Mouse (Mus musculus): ENCODE results near the gene Gm6034. TPM values are rescaled to one million over a fixed set of nuclear protein-coding genes. Genes with fewer than 3 reads are reported as not detected.
"Not testable (repeated sequence)": the region's sequence is repeated elsewhere in the genome, so short reads cannot be mapped to it uniquely, and the experiment has no call there.

Gene Gm6034
- polyA plus RNA-seq, 1 experiment, result not detected

DNA sequence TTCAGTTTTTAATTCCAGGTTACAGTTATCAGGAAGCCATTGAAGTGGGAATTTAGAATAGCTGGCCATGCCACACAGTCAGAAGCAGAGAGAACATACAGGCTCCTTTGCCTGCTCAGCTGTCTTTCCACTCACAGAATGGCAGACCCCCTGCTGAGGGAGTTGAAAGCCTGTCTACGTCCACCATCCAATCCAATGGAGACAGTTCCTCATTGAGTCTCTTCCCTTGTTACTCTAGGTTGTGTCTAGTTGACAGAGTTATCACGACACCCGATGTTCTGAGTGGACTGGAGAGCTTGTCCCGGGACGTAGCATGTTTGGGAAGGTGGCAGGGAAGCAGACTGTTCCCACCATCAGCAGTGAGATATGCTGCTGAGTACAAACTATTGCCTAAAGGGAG lies 17.6 kb upstream of the Gm6034 start:
- no peak overlapping the region for H3K4me3 ChIP-seq
- TF ChIP-seq POLR2A (IDR thresholded peaks at IDR 0.05; ENCODE audit: insufficient read length, low read depth) (no peak), TCF3 (IDR thresholded peaks at IDR 0.05; ENCODE audit: insufficient read length, low read depth) (no peak), TCF12 (IDR thresholded peaks at IDR 0.05; ENCODE audit: insufficient read depth, poor library complexity, severe bottlenecking) (no peak), E2F4 (IDR thresholded peaks at IDR 0.05; ENCODE audit: insufficient read depth) (no peak), MYOG (IDR thresholded peaks at IDR 0.05; ENCODE audit: control insufficient read depth in 1 of 3, insufficient read depth in 1 of 3, insufficient read length in 2 of 3, low read depth in 2 of 3) (no peak), SRF (IDR thresholded peaks at IDR 0.05; ENCODE audit: control insufficient read depth, insufficient read length, low read depth) (no peak)
- H3K4me2 ChIP-seq (ENCODE audit: low read depth), result peak overlapping the region; percentile 80
- no peaks in the 10 kb centered on the region for H3K36me3 ChIP-seq (ENCODE audit: control insufficient read depth, insufficient read depth)
- peaks cover 55% of the 10 kb centered on the region for H3K79me2 ChIP-seq (ENCODE audit: control insufficient read depth, insufficient read depth)
- no peaks in the 10 kb centered on the region for H3K27me3 ChIP-seq (ENCODE audit: control insufficient read depth, insufficient read depth, insufficient read length)
- no peak overlapping the region for H3ac ChIP-seq (ENCODE audit: control insufficient read depth, insufficient read length)

- TF ChIP-seq CEBPB (IDR thresholded peaks at IDR 0.05; ENCODE audit: insufficient read depth, poor library complexity, severe bottlenecking), result no peak
- no peak for TF ChIP-seq REST (IDR thresholded peaks at IDR 0.05; ENCODE audit: insufficient read depth, insufficient read length)
- no peak for TF ChIP-seq MAX (IDR thresholded peaks at IDR 0.05; ENCODE audit: low read depth)
- TF ChIP-seq SRF (IDR thresholded peaks at IDR 0.05; ENCODE audit: control insufficient read depth, insufficient read length, low read depth), result no peak
- no peak for TF ChIP-seq MYOD1 (IDR thresholded peaks at IDR 0.05; ENCODE audit: control insufficient read depth in 1 of 3, insufficient read length in 2 of 3, low read depth in 2 of 3)
- no peak for TF ChIP-seq TCF12 (IDR thresholded peaks at IDR 0.05; ENCODE audit: insufficient read depth, poor library complexity, severe bottlenecking)
- TF ChIP-seq MYOG (IDR thresholded peaks at IDR 0.05; ENCODE audit: control insufficient read depth in 1 of 3, insufficient read depth in 1 of 3, insufficient read length in 2 of 3, low read depth in 2 of 3), result no peak
- no peak for TF ChIP-seq E2F4 (IDR thresholded peaks at IDR 0.05; ENCODE audit: insufficient read depth)
- no peak for TF ChIP-seq POLR2A (IDR thresholded peaks at IDR 0.05; ENCODE audit: insufficient read length, low read depth)
- no peak for TF ChIP-seq POLR2AphosphoS2 (IDR thresholded peaks at IDR 0.05; ENCODE audit: insufficient read length, low read depth)
- no peak for TF ChIP-seq USF1 (IDR thresholded peaks at IDR 0.05; ENCODE audit: low read depth)
- no peak for TF ChIP-seq TCF3 (IDR thresholded peaks at IDR 0.05; ENCODE audit: insufficient read length, low read depth)
- Histone ChIP-seq H3K79me2 (ENCODE audit: control insufficient read depth, insufficient read depth) (peaks cover 51% of the 10 kb centered on the region), H3K27me3 (ENCODE audit: control insufficient read depth, insufficient read depth, insufficient read length) (no peaks in the 10 kb centered on the region), H3K4me2 (ENCODE audit: low read depth) (no peak overlapping the region), H3ac (ENCODE audit: control insufficient read depth, insufficient read length) (no peak overlapping the region), H3K36me3 (ENCODE audit: control insufficient read depth, insufficient read depth) (no peaks in the 10 kb centered on the region), H3K4me3 (no peak overlapping the region)
Measured at GRCm38 (mm10) chr17:36025901-36026300, 16.9 kb upstream of the Gm6034 start.

DNA sequence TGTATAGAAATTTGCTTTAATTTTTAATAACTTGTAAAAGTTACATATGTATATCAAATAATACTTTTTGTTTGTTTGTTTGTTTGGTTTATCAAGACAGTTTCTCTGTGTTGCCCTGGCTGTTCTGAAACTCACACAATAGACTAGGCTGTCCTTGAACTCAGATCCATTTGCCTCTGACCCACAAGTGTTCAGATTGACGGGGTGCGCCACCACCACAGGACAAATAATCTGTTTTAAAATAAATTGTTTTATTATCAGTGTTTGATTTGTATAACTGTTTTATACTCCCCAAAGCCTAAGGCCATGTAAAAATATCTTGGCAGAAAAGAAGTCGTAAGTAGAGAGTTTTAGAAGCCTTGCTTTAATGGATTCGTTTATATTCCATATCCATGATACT lies 15.1 kb upstream of the Gm6034 start:
- peaks cover 38% of the 10 kb centered on the region for H3K79me2 ChIP-seq (ENCODE audit: control insufficient read depth, insufficient read depth)
- H3K27me3 ChIP-seq (ENCODE audit: control insufficient read depth, insufficient read depth, insufficient read length), result no peaks in the 10 kb centered on the region
- H3K4me2 ChIP-seq (ENCODE audit: low read depth), result no peak overlapping the region
- no peak overlapping the region for H3K4me3 ChIP-seq
- TF ChIP-seq REST (IDR thresholded peaks at IDR 0.05; ENCODE audit: insufficient read depth, insufficient read length) (no peak), SRF (IDR thresholded peaks at IDR 0.05; ENCODE audit: control insufficient read depth, insufficient read length, low read depth) (no peak), MYOD1 (IDR thresholded peaks at IDR 0.05; ENCODE audit: control insufficient read depth in 1 of 3, insufficient read length in 2 of 3, low read depth in 2 of 3) (no peak), POLR2A (IDR thresholded peaks at IDR 0.05; ENCODE audit: insufficient read length, low read depth) (no peak), E2F4 (IDR thresholded peaks at IDR 0.05; ENCODE audit: insufficient read depth) (no peak), TCF3 (IDR thresholded peaks at IDR 0.05; ENCODE audit: insufficient read length, low read depth) (no peak), CEBPB (IDR thresholded peaks at IDR 0.05; ENCODE audit: insufficient read depth, poor library complexity, severe bottlenecking) (no peak), MYOG (IDR thresholded peaks at IDR 0.05; ENCODE audit: control insufficient read depth in 1 of 3, insufficient read depth in 1 of 3, insufficient read length in 2 of 3, low read depth in 2 of 3) (no peak), USF1 (IDR thresholded peaks at IDR 0.05; ENCODE audit: low read depth) (no peak)
- H3ac ChIP-seq (ENCODE audit: control insufficient read depth, insufficient read length), result no peak overlapping the region
- H3K36me3 ChIP-seq (ENCODE audit: control insufficient read depth, insufficient read depth), result no peaks in the 10 kb centered on the region

DNA sequence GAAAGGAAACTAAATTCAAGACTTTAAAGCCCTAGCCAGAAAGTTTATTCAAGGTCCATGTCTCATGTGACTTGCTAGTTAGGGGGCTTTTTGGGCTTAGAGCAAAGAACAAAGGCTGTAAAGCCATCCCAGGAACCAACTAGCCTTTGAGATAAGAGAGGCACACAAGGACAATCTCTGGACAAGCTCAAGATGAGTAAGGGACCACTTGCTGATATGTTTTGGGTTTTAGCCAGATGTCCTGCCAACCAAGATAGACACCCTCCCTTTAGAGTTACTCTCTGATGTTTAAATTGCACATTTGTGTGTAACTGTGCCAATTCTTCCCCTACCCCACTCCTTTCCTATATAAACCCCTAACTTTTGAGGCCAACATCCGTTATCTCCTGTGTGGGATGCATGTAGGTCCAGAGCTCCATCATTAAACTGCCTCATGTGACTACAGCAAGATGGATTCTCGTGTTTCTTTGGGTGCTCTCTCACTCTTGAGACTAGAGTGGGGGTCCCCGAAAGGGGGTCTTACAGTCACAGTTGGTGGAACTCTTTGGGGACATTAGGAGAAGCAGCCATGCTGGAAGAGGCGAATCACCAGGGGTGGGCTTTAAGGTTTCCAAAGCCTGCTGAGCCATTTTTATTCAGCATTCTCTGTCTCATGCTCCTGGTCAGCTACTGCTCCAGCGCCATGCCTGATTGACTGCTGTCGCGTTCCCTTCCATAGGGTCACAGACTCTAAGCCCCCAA lies 13.7 kb upstream of the Gm6034 start:
- no peak for TF ChIP-seq MAX (IDR thresholded peaks at IDR 0.05; ENCODE audit: low read depth)

DNA sequence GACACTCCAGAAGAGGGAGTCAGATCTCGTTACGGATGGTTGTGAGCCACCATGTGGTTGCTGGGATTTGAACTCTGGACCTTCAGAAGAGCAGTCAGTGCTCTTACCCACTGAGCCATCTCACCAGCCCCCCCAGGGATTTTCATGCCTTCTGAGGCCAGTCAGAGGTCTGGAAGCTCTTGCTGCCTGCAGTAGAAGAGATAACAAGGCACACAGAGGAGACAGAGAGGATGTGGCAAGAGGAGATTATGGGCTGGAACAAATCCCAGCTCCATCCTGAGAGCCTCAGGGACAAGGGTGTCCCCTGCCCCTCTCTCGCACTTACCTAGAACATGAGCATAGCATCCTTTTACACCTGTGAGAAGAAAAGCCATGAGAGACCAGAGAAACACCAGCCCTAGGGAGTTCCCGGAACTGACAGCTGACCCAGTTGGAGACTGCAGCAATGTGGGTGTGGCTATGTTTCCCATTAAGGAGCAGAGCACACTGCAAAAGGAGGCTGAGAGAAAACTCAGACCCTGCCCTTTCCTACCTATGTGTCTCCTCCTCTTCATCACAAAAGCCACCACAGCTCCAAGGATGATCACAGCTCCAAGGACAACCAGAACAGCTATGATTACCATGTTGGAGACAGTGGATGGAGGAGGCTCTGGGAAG lies 12.6 kb upstream of the Gm6034 start:
- H3K27me3 ChIP-seq (ENCODE audit: control insufficient read depth, insufficient read depth, insufficient read length); H3K4me3 ChIP-seq; H3ac ChIP-seq (ENCODE audit: control insufficient read depth, insufficient read length); H3K36me3 ChIP-seq (ENCODE audit: control insufficient read depth, insufficient read depth): not testable (repeated sequence)
- Histone ChIP-seq H3K79me2 (ENCODE audit: control insufficient read depth, insufficient read depth) (peaks cover 32% of the 10 kb centered on the region), H3K4me2 (ENCODE audit: low read depth) (peak overlapping the region; percentile 19)

More for the DNA sequence above, 13.7 kb upstream of the Gm6034 start:
- Histone ChIP-seq H3K27me3 (ENCODE audit: control insufficient read depth, insufficient read depth, insufficient read length) (no peaks in the 10 kb centered on the region), H3K79me2 (ENCODE audit: control insufficient read depth, insufficient read depth) (peaks cover 35% of the 10 kb centered on the region), H3K4me2 (ENCODE audit: low read depth) (no peak overlapping the region), H3K36me3 (ENCODE audit: control insufficient read depth, insufficient read depth) (no peaks in the 10 kb centered on the region), H3ac (ENCODE audit: control insufficient read depth, insufficient read length) (no peak overlapping the region), H3K4me3 (no peak overlapping the region)

DNA sequence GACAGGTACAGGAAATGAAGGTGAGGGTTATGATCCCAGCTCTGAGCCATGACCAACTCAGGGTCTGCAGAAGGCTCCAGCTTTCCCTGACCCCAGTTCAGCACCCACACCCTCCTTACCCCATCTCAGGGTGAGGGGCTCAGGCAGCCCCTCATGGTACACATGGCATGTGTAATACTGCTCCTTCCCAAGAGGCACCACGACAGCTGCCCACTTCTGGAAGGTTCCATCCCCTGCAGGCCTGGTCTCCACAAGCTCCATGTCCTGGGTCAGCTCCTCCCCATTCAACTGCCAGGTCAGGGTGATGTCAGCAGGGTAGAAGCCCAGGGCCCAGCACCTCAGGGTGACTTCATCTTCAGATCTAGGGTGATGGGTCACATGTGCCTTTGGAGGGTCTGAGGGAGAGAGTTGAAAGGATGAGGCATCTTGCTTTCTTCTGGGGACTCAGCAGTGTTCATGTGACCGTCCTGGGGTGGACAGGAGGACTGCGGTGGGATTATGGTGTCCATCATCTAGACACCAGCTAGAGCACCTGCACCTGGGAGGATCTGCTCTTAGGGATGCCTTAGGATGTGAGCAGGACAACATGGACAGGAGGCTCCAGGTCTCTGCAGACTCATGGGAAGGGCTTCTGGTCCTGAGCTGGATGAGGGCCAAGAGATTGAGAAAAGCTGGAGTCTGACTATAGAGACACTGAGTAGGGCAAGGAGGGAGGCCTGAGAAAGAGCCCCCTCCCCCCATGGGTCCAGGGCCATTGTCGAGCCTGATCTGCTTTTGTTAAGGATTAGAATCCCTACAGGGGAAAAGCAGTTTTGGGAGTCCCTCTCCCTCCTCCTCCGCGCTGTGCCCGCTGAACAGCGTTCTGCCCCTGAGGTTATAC lies 11.8 kb upstream of the Gm6034 start:
- not testable (repeated sequence) for H3ac ChIP-seq (ENCODE audit: control insufficient read depth, insufficient read length); H3K36me3 ChIP-seq (ENCODE audit: control insufficient read depth, insufficient read depth); H3K27me3 ChIP-seq (ENCODE audit: control insufficient read depth, insufficient read depth, insufficient read length)
- Histone ChIP-seq H3K4me3 (peak overlapping the region; percentile 39), H3K4me2 (ENCODE audit: low read depth) (peak overlapping the region; percentile 73), H3K79me2 (ENCODE audit: control insufficient read depth, insufficient read depth) (peaks cover 25% of the 10 kb centered on the region)

- Histone ChIP-seq H3K79me2 (ENCODE audit: control insufficient read depth, insufficient read depth) (peaks cover 25% of the 10 kb centered on the region), H3K4me3 (peak overlapping the region; percentile 39), H3ac (ENCODE audit: control insufficient read depth, insufficient read length) (peak overlapping the region; percentile 20), H3K4me2 (ENCODE audit: low read depth) (peak overlapping the region; percentile 73)
- H3K36me3 ChIP-seq (ENCODE audit: control insufficient read depth, insufficient read depth); H3K27me3 ChIP-seq (ENCODE audit: control insufficient read depth, insufficient read depth, insufficient read length): not testable (repeated sequence)
Measured at GRCm38 (mm10) chr17:36031583-36032331, 11.0 kb upstream of the Gm6034 start.
